Mouse (Mus musculus): ENCODE data around the gene Ptprg.

GRCm38 (mm10) chr14:11997555-11997954, 444.2 kb downstream of the Ptprg start:
- no peak for TF ChIP-seq MAFK (IDR thresholded peaks at IDR 0.05; ENCODE audit: borderline replicate concordance, low read depth, low read length)
- TF ChIP-seq TAL1 (IDR thresholded peaks at IDR 0.05; ENCODE audit: low read length): no peak
- TF ChIP-seq KAT2A (conservative IDR thresholded peaks at IDR 0.05; ENCODE audit: low read depth, low read length): no peak
- no peak for TF ChIP-seq POLR2A (IDR thresholded peaks at IDR 0.05; ENCODE audit: control insufficient read depth in 1 of 2, insufficient read depth in 1 of 2, low read depth in 1 of 2, low read length in 2 of 2, poor library complexity in 1 of 2)
